Mouse (Mus musculus) left cerebral cortex, adult 18-20 months (tissue): Measurements from ENCODE around the gene Prr5. TPM values are rescaled to one million over a fixed set of nuclear protein-coding genes. Genes with fewer than 3 reads are reported as not detected.

Experiments
- total RNA-seq, 2 experiments: library from RNA; stranded (reverse); gene quantifications; 2 replicates each; pipeline ENCODE4 v1.2.3; 2021

Prr5 gene
- total RNA-seq, 2 experiments from 2014 or later: 9.2 to 10.8 TPM

Other genes with a start within 250 kb of the Prr5 start
- 10 to 100 TPM; 41.6 to 49.5 TPM for gene Shisal1, start 222.5 kb upstream of the Prr5 start, total RNA-seq
- gene Rtl6, start 111.8 kb upstream of the Prr5 start, total RNA-seq: 10 to 100 TPM; 49.2 to 50.3 TPM
- gene Arhgap8, start 50.4 kb downstream of the Prr5 start, total RNA-seq: under 1 TPM; 0.28 TPM
- 10 to 100 TPM; 19.1 to 21.3 TPM for gene Phf21b, start 186.4 kb downstream of the Prr5 start, total RNA-seq